Comparison of ENCODE assay signal across 16 mouse cellular contexts in genomic region chr10:121487716-121488115, GRCm38 (mm10).
"Had no signal": no experiment of that assay in that cellular context is flagged by ENCODE, and none has a peak within 500 bp of the region (broad histone marks: within the 10 kb centered on the region; RNA-seq: fewer than 3 reads in every experiment).

No protein-coding gene starts in this region.

- ATAC-seq: intestine, postnatal 0 days had no signal

- H3K27me3 ChIP-seq: kidney, embryonic 15.5 days; neural tube, embryonic 15.5 days had no signal

- H3K36me3 ChIP-seq: kidney, embryonic 15.5 days; limb, embryonic 10.5 days; midbrain, embryonic 10.5 days; neural tube, embryonic 15.5 days had no signal

- H3K27ac ChIP-seq: layer of hippocampus, adult 2 months; limb, embryonic 10.5 days; midbrain, embryonic 10.5 days; neural tube, embryonic 15.5 days had no signal

- H3K4me3 ChIP-seq: kidney, embryonic 15.5 days; layer of hippocampus, adult 2 months; limb, embryonic 10.5 days; midbrain, embryonic 10.5 days; myocyte; neural tube, embryonic 15.5 days had no signal

- H3K9me3 ChIP-seq: kidney, embryonic 15.5 days; limb, embryonic 10.5 days; midbrain, embryonic 10.5 days; neural tube, embryonic 15.5 days had no signal

- H3K4me2 ChIP-seq: kidney, embryonic 15.5 days; lung, embryonic 14.5 days; neural tube, embryonic 15.5 days had no signal

- DNase-seq: kidney, postnatal 4 days; lung, embryonic 14.5 days; lung, postnatal 10 days; lung, postnatal 4 days; midbrain, embryonic 14.5 days; right cerebral cortex, adult 18-20 months; right cerebral cortex, postnatal 25 days; thymus, adult 18-20 months; thymus, postnatal 14 days had no signal

- H3K9ac ChIP-seq: kidney, embryonic 15.5 days; lung, embryonic 14.5 days; neural tube, embryonic 15.5 days had no signal

- H3K4me1 ChIP-seq: midbrain, embryonic 10.5 days; neural tube, embryonic 15.5 days had no signal
